In the genomic region with DNA sequence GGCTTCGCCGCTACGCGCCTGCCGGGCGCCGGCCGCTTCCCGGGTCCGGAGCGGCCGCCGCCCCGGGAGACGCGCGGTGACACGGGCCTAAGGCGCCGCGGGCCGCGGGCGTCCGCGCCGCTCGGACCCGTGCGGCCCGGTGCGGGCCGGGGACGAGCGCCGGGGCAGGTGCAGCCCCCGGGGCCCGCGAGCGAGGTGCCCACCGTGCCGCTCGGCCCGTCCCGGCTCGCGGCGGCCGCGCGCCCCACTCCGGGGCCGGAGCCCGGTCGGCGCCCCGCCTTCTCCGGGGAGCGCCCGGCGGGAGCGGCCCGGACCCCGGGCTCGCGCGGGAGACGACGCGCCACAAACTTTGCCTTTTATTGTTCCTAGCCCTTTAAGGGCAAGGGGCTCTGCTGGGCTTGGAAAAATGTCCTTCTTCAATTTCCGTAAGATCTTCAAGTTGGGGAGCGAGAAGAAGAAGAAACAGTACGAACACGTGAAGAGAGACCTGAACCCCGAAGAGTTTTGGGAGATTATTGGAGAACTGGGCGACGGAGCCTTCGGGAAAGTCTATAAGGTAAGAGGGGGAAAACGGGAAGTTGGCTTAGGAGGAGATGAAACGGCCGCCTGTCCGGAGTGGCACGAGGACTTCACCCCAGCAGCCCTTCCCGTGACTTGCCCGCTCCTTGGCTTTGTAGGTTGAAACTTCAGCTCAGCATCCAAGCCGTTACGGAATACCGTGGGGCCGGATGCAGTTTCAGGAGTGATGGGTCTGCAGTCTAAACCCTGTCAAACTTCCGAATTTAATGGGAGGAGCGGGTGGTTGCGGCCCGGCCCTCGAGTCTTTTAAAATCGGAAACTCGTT, we compare ENCODE assay signal across 8 mouse cellular contexts. TPM values are rescaled to one million over a fixed set of nuclear protein-coding genes. Genes with fewer than 3 reads are reported as not detected.
DNase-seq lines count a peak whose midpoint lies in the region; ATAC-seq and TF ChIP-seq lines count a peak whose summit lies in the region.

No protein-coding gene starts in this region.

- no peaks in the 10 kb centered on the region for H3K36me3 ChIP-seq in embryonic facial prominence, embryonic 15.5 days
- H3K36me3 ChIP-seq in heart, postnatal 0 days (replicated peaks; ENCODE audit: control insufficient read depth, insufficient read depth, low read length): no peaks in the 10 kb centered on the region
- no peaks in the 10 kb centered on the region for H3K36me3 ChIP-seq in splenic B cell, adult 2 months (ENCODE audit: control insufficient read depth, insufficient read depth, low read length, poor library complexity, severe bottlenecking)

- ATAC-seq in cerebellum, adult (ENCODE audit: insufficient number of reproducible peaks, low FRiP score, low TSS enrichment): peak; percentile 57
- ATAC-seq in embryonic facial prominence, embryonic 15.5 days (ENCODE audit: insufficient number of reproducible peaks, low FRiP score, low TSS enrichment, low read depth): peak; percentile 45; the same call in 1 of the 2 replicates
- peak; percentile 62 for ATAC-seq in heart, postnatal 0 days (ENCODE audit: insufficient read depth, low read depth)

- DNase-seq in cerebellum, adult 9-10 months: no peak
- peak; percentile 61 for DNase-seq in adrenal gland, postnatal 14 days
- peak; percentile 40 for DNase-seq in heart, postnatal 0 days (ENCODE audit: low spot score)
- DNase-seq in kidney, postnatal 36 days: peak; percentile 52 to 62
- DNase-seq in mesoderm, embryonic 11.5 days (ENCODE audit: low read depth, low spot score): peak; percentile 43
- peak; percentile 24 for DNase-seq in splenic B cell, adult 2 months (ENCODE audit: low read depth, low spot score)

- peak overlapping the region; percentile 80 for H3K4me3 ChIP-seq in embryonic facial prominence, embryonic 15.5 days (replicated peaks)
- peak overlapping the region; percentile 80 for H3K4me3 ChIP-seq in heart, postnatal 0 days (ENCODE audit: low read depth, low read length)

- under 1% methylated on average over 78 of the region's 96 CpGs for WGBS in embryonic facial prominence, embryonic 15.5 days
- under 1% methylated on average over 85 of the region's 96 CpGs for WGBS in heart, postnatal 0 days

- peak overlapping the region; percentile 92 for H3K9ac ChIP-seq in embryonic facial prominence, embryonic 15.5 days
- H3K9ac ChIP-seq in heart, postnatal 0 days (replicated peaks; ENCODE audit: low read depth, low read length): peak overlapping the region; percentile 100

- peak overlapping the region; percentile 75 for H3K4me2 ChIP-seq in embryonic facial prominence, embryonic 15.5 days (replicated peaks)
- peak overlapping the region; percentile 71 for H3K4me2 ChIP-seq in heart, postnatal 0 days (ENCODE audit: low read depth, low read length)

- H3K4me1 ChIP-seq in embryonic facial prominence, embryonic 15.5 days: peaks cover 13% of the 10 kb centered on the region; the same call in 1 of the 2 replicates
- H3K4me1 ChIP-seq in heart, postnatal 0 days (ENCODE audit: control insufficient read depth, insufficient read depth): peaks cover 24% of the 10 kb centered on the region

- TF ChIP-seq CTCF in heart, postnatal 0 days (IDR thresholded peaks at IDR 0.05; ENCODE audit: low read depth): no peak

- H3K27ac ChIP-seq in embryonic facial prominence, embryonic 15.5 days (replicated peaks): peak overlapping the region; percentile 94
- H3K27ac ChIP-seq in heart, postnatal 0 days (ENCODE audit: low read depth): peak overlapping the region; percentile 99

- H3K9me3 ChIP-seq in embryonic facial prominence, embryonic 15.5 days (replicated peaks): no peaks in the 10 kb centered on the region
- no peaks in the 10 kb centered on the region for H3K9me3 ChIP-seq in heart, postnatal 0 days (replicated peaks; ENCODE audit: control insufficient read depth, low read length)

- no peaks in the 10 kb centered on the region for H3K27me3 ChIP-seq in embryonic facial prominence, embryonic 15.5 days
- no peaks in the 10 kb centered on the region for H3K27me3 ChIP-seq in heart, postnatal 0 days (ENCODE audit: control insufficient read depth, insufficient read depth, low read length)
- no peaks in the 10 kb centered on the region for H3K27me3 ChIP-seq in splenic B cell, adult 2 months (ENCODE audit: control insufficient read depth, insufficient read depth, low read length, poor library complexity, severe bottlenecking)

- no peak for TF ChIP-seq EP300 in heart, postnatal 0 days (IDR thresholded peaks at IDR 0.05; ENCODE audit: low read depth)

RNA-seq across cellular contexts. Expression of a gene that starts 0.5 kb away (rescaled TPM):
- 49.7 and 51.1 TPM in 2 replicates for total RNA-seq in adrenal gland, postnatal 14 days (2021)
- polyA plus RNA-seq in embryonic facial prominence, embryonic 15.5 days (2015; fragmentation: Nextera tagmentation; extraction: Ambion mirVana): 10.4 and 14.1 TPM in 2 replicates
- 45.8 and 59.5 TPM in 2 replicates for total RNA-seq in heart, postnatal 0 days (2014; rRNA removed; ENCODE audit: low replicate concordance)
- 14.2 and 17.7 TPM in 2 replicates for polyA plus RNA-seq in heart, postnatal 0 days (2015; fragmentation: Nextera tagmentation; extraction: Ambion mirVana)

RNA-seq across cellular contexts. Expression of a gene that starts 42.7 kb away (rescaled TPM):
- total RNA-seq in adrenal gland, postnatal 14 days (2021): 15.3 and 16.1 TPM in 2 replicates
- polyA plus RNA-seq in embryonic facial prominence, embryonic 15.5 days (2015; fragmentation: Nextera tagmentation; extraction: Ambion mirVana): 51.3 and 53.6 TPM in 2 replicates
- 26.1 and 71.6 TPM in 2 replicates for total RNA-seq in heart, postnatal 0 days (2014; rRNA removed; ENCODE audit: low replicate concordance)
- polyA plus RNA-seq in heart, postnatal 0 days (2015; fragmentation: Nextera tagmentation; extraction: Ambion mirVana): 20.1 and 21.6 TPM in 2 replicates
